Mouse (Mus musculus) midbrain, embryonic 14.5 days (tissue): ENCODE measurements around the gene Foxn1. TPM values are rescaled to one million over a fixed set of nuclear protein-coding genes. Genes with fewer than 3 reads are reported as not detected.
A peak's percentile ranks its signal among the peaks of the same experiment; 100 is the strongest.

Experiments used
- ATAC-seq: fragments of 200-750 bp; cut with Nextera tagmentation; 2 replicates; pipeline ENCODE4 v1.8.0; 2017; ENCODE audit warnings: moderate number of reproducible peaks, moderate library complexity; ENCODE audit not compliant: low FRiP score, low TSS enrichment
- DNase-seq: peaks from one replicate; pipeline ENCODE4 v3.0.0-alpha.2; 2015
- H3K27ac ChIP-seq: fragments of 300-500 bp; sonication (generic); replicated peaks from 2 replicates; pipeline ENCODE4 v1.5.1; 2014; ENCODE audit warnings: mild to moderate bottlenecking, low read depth, low read length, moderate library complexity
- H3K27me3 ChIP-seq: fragments of 300-500 bp; sonication (generic); 2 replicates; pipeline ENCODE4 v1.6.1; 2014; ENCODE audit warnings: low read length, control low read depth, mixed read lengths; ENCODE audit not compliant: control insufficient read depth, insufficient read depth
- H3K36me3 ChIP-seq: fragments of 300-500 bp; sonication (generic); 2 replicates; pipeline ENCODE4 v1.6.1; 2014; ENCODE audit warnings: low read length, control low read depth; ENCODE audit not compliant: control insufficient read depth, insufficient read depth
- H3K4me1 ChIP-seq: fragments of 300-500 bp; sonication (generic); 2 replicates; pipeline ENCODE4 v1.6.1; 2014; ENCODE audit warnings: mild to moderate bottlenecking, antibody characterized with exemption, low read length, control low read depth; ENCODE audit not compliant: control insufficient read depth, insufficient read depth
- H3K4me2 ChIP-seq: fragments of 300-500 bp; sonication (generic); 2 replicates; pipeline ENCODE4 v1.6.1; 2014; ENCODE audit warnings: mild to moderate bottlenecking, low read length, moderate library complexity
- H3K4me3 ChIP-seq: fragments of 300-500 bp; sonication (generic); replicated peaks from 2 replicates; pipeline ENCODE4 v1.5.1; 2014; ENCODE audit warnings: low read depth, low read length
- H3K9ac ChIP-seq: fragments of 300-500 bp; sonication (generic); replicated peaks from 2 replicates; pipeline ENCODE4 v1.6.1; 2014; ENCODE audit warnings: mild to moderate bottlenecking, low read length, moderate library complexity
- H3K9me3 ChIP-seq: fragments of 300-500 bp; sonication (generic); 2 replicates; pipeline ENCODE4 v1.6.1; 2016; ENCODE audit warnings: low read length, control low read depth, mixed read lengths; ENCODE audit not compliant: control insufficient read depth
- WGBS: fragments of 180-500 bp; shearing (Covaris S2); extraction: QIAGEN DNeasy Blood & Tissue Kit; methylation state at CpG from one replicate; pipeline ENCODE4 v1.1.7; 2014; 5-methylcytosine and 5-hydroxymethylcytosine counted together
- polyA plus RNA-seq: library from polyadenylated mRNA; unstranded; fragments of >200 nt; fragmentation: Nextera tagmentation; extraction: Ambion mirVana; gene quantifications from 2 replicates; pipeline ENCODE4 v1.2.1, GENCODE M21; 2014

Foxn1 gene
- polyA plus RNA-seq, 1 experiment from 2014 or later, result not detected

DNA sequence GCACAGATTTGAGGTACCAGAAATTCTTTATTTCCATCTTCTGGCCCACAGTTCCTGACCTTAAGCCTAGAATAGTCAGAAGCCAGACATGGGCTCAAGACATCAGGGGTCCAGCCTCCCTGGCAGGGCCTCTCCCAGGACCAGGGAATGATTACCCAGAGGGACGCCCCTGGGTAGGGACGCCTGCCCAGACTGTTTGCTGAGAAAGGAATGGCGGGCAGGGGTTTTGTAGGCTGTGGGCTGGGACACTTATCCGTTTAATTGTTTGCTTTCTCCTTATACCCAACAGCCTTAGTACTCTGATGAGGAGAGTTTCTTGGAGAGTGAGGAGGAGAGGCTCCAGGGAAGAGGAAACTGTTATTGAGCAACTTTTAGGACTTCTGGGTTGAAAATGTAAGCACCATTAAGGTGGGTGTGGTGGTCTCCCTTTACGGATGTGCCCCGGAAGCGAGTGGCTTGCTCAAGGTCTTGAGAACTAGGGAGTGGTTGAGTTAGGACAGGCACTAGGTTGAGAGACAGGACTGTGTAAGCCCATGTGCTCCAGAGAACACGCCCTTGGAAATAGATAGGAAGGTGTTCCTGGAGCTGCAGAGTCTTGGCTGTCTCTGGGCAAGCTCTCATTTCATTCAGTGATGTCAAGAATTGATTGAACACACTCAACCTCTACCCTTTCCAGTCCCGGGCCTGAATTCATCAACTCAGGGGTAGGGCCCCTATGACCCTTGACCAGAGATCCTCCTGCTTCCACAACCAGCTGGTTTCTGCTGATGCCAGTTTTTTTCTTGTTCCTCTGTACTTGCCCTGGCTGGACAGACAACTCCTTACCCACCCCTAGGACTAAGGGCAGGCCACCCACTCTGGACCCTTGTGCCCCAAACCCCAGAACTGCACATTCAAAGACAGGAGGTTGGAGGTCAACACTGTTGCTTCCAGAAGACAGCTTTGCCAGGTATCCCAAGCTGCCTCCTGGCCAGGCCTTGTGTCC, 22.2 kb upstream of the Foxn1 start:
- H3K27ac ChIP-seq, result no peak overlapping the region
- H3K4me2 ChIP-seq, result no peak overlapping the region
- no peaks in the 10 kb centered on the region for H3K4me1 ChIP-seq
- H3K36me3 ChIP-seq, result no peaks in the 10 kb centered on the region
- H3K27me3 ChIP-seq, result no peaks in the 10 kb centered on the region
- H3K9me3 ChIP-seq, result no peaks in the 10 kb centered on the region
- DNase-seq, result no peak
- no peak overlapping the region for H3K4me3 ChIP-seq
- ATAC-seq, result no peak
- H3K9ac ChIP-seq, result no peak overlapping the region
- WGBS, result 82% methylated on average over 9 of the region's 9 CpGs

DNA sequence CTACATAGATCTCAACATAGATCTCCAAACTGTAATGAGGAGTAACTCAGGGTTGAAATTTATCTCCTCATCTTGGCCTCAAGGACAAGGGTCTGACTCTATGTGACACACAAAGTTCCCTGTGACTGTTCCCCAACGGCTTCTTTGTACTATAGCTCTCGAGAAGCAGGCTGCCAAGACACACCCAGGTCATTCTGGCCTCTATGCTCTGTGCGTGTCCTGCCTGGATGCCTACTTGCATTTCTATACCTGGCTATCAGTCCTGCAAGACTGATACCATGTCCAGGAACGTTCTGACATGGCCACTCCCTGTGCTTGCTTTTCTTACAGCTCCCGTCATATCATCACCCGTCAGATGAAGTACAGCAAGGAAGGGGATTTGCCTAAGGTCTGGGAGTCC, 15.7 kb upstream of the Foxn1 start:
- DNase-seq (no peak), ATAC-seq (no peak)
- Histone ChIP-seq H3K27me3 (no peaks in the 10 kb centered on the region), H3K4me3 (no peak overlapping the region), H3K36me3 (no peaks in the 10 kb centered on the region), H3K4me1 (0 out of 2 replicates have a peak, but pooled peaks cover 5% of the 10 kb centered on the region), H3K9ac (no peak overlapping the region), H3K4me2 (no peak overlapping the region), H3K9me3 (no peaks in the 10 kb centered on the region), H3K27ac (no peak overlapping the region)
- 75% methylated on average over 6 of the region's 6 CpGs for WGBS

DNA sequence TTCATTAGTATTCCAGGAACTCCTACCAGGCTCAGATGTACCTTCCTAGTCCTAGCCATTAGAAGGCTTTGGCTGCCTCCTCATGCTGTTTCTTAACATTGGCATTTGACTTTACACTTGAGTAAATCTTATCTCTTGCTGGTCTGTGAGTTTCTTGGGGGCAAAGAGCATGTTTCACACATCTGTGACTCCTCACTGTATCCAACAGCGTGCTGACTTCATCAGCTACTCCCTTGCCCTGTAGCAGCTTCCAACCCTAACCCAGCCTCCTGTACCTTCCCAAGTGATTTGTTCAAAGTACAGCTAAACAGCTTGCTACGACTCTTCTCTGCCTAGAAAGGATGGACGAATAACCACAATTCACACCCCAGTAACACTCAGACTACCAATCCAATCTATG, 15.1 kb upstream of the Foxn1 start:
- Histone ChIP-seq H3K4me1 (0 out of 2 replicates have a peak, but pooled peaks cover 7% of the 10 kb centered on the region), H3K36me3 (no peaks in the 10 kb centered on the region), H3K4me2 (no peak overlapping the region), H3K4me3 (no peak overlapping the region), H3K9ac (no peak overlapping the region), H3K27me3 (no peaks in the 10 kb centered on the region), H3K9me3 (no peaks in the 10 kb centered on the region), H3K27ac (no peak overlapping the region)
- 78% methylated on average over 3 of the region's 3 CpGs for WGBS
- ATAC-seq, result no peak
- no peak for DNase-seq

DNA sequence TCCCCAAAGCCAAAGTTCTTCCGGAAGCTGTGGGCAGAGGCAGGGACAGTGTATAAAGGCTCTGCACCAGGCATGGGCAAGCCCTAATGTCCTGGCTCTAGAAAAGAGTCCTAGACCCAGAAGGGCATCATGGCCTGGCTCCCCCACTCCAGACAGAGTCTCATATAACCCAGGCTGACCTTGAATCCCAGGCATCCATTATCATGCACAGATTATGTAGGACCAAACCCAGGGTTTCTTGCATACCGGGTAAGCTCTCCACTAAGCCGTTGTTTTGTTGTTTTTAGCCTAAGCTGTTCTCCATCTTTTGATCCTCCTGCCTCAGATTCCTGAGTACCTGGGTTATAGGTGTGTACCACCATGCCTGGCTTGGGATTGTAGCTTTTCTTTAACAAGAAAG, 14.6 kb upstream of the Foxn1 start:
- H3K27ac ChIP-seq, result no peak overlapping the region
- ATAC-seq (no peak), DNase-seq (no peak)
- no peak overlapping the region for H3K4me2 ChIP-seq
- 67% methylated on average over 3 of the region's 3 CpGs for WGBS
- H3K4me3 ChIP-seq, result no peak overlapping the region
- no peaks in the 10 kb centered on the region for H3K36me3 ChIP-seq
- 0 out of 2 replicates have a peak, but pooled peaks cover 7% of the 10 kb centered on the region for H3K4me1 ChIP-seq
- no peak overlapping the region for H3K9ac ChIP-seq
- no peaks in the 10 kb centered on the region for H3K9me3 ChIP-seq
- no peaks in the 10 kb centered on the region for H3K27me3 ChIP-seq

DNA sequence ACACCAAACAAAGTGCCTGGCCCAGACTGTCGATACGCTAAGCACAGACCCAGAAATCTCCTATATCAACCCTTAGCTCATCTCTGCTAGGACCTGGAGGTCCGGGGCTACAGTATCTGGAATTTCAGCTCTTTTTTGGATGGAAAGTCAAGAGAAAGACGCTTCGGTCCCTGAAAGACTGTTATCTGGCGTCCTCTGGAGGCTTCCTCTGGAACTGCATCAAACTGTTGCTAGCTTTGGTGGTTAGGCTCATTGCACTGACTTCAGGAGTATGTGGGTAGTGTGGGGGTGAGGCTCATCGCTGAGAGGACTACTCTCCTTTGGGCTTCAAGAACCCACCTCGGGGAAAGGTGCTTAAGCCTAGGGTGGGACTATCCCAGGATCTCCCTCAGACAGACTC, 13.3 kb upstream of the Foxn1 start:
- H3K9ac ChIP-seq, result no peak overlapping the region
- peak; percentile 84 for DNase-seq
- no peak for ATAC-seq
- H3K27ac ChIP-seq, result no peak overlapping the region
- no peaks in the 10 kb centered on the region for H3K27me3 ChIP-seq
- 17% methylated on average over 8 of the region's 8 CpGs for WGBS
- no peaks in the 10 kb centered on the region for H3K9me3 ChIP-seq
- H3K36me3 ChIP-seq, result no peaks in the 10 kb centered on the region
- no peak overlapping the region for H3K4me3 ChIP-seq
- 0 out of 2 replicates have a peak, but pooled peaks cover 7% of the 10 kb centered on the region for H3K4me1 ChIP-seq
- no peak overlapping the region for H3K4me2 ChIP-seq

DNA sequence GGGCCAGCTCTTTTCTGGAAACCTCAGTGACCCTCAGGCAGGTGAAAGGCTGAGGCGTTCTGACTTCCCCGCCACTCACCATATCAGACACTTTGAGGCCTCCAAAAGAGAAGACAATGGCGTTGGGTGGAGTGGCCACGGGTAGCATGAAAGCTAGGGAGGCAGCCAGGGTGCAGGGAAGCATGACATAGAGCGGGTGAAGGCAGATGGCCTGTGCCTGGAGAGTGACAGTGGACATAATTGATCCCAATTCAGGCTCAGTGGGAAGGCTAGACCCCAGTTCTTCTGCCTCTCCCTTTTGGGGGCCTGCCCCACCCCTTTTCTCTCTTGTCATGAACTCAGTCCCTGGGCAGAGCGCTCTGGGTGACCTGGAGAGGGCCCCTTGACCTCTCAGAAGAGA, 11.9 kb upstream of the Foxn1 start:
- no peak for ATAC-seq
- H3K4me1 ChIP-seq, result 0 out of 2 replicates have a peak, but pooled peaks cover 7% of the 10 kb centered on the region
- no peak overlapping the region for H3K4me3 ChIP-seq
- H3K27me3 ChIP-seq, result no peaks in the 10 kb centered on the region
- no peak overlapping the region for H3K4me2 ChIP-seq
- no peak overlapping the region for H3K9ac ChIP-seq
- H3K9me3 ChIP-seq, result no peaks in the 10 kb centered on the region
- no peaks in the 10 kb centered on the region for H3K36me3 ChIP-seq
- DNase-seq, result no peak
- WGBS, result 43% methylated on average over 6 of the region's 6 CpGs
- H3K27ac ChIP-seq, result no peak overlapping the region

DNA sequence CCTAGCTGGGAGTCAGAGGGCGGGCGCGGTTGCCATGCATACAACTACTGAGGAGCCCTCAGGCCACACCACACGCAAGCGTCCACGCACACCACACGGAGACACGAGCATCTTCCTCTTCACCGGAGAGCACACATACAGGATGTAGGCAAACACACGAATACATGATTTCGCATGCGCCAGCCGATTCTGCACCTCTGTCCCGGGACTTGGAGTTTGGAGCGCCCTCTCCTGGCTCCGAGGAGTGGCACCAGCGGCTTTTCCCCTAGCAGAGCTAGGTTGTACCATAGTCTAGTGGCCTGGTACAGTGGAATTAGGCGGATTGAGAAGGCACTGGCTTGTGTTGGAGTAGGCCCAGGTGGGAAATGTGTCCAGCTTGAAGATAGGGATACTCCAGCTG, 11.0 kb upstream of the Foxn1 start:
- Histone ChIP-seq H3K36me3 (no peaks in the 10 kb centered on the region), H3K4me1 (0 out of 2 replicates have a peak, but pooled peaks cover 7% of the 10 kb centered on the region), H3K27ac (no peak overlapping the region), H3K9ac (peak overlapping the region; percentile 16; the same call in 1 of the 2 replicates), H3K9me3 (no peaks in the 10 kb centered on the region), H3K27me3 (no peaks in the 10 kb centered on the region), H3K4me3 (peak overlapping the region; percentile 19), H3K4me2 (peak overlapping the region; percentile 54)
- DNase-seq, result peak; percentile 90
- WGBS, result 7% methylated on average over 18 of the region's 18 CpGs
- ATAC-seq, result no peak

DNA sequence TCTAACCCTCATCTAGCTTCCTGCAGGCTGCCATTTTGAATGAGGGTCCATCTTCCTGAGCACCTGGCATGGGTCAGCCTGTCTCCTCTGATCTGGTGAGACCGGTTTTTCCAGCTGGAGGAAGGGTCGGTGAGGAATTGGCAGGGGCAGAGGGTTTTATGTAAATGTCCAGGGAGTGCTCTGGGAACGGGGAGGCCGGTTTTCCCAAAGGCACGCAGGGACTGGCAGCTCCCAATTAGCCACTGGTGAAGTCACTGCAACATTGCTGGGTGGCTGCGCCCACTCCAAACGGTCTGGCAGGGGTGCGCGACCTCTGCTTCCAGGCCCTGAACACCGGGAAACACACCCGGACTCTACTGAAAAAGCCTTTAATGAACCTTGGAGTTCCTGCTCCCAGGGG, 10.6 kb upstream of the Foxn1 start:
- Histone ChIP-seq H3K4me1 (0 out of 2 replicates have a peak, but pooled peaks cover 7% of the 10 kb centered on the region), H3K27ac (no peak overlapping the region), H3K27me3 (no peaks in the 10 kb centered on the region), H3K4me3 (peak overlapping the region; percentile 19), H3K9me3 (no peaks in the 10 kb centered on the region), H3K4me2 (peak overlapping the region; percentile 54), H3K9ac (peak overlapping the region; percentile 16; the same call in 1 of the 2 replicates), H3K36me3 (no peaks in the 10 kb centered on the region)
- ATAC-seq, result no peak
- no peak for DNase-seq
- WGBS, result 42% methylated on average over 11 of the region's 11 CpGs

DNA sequence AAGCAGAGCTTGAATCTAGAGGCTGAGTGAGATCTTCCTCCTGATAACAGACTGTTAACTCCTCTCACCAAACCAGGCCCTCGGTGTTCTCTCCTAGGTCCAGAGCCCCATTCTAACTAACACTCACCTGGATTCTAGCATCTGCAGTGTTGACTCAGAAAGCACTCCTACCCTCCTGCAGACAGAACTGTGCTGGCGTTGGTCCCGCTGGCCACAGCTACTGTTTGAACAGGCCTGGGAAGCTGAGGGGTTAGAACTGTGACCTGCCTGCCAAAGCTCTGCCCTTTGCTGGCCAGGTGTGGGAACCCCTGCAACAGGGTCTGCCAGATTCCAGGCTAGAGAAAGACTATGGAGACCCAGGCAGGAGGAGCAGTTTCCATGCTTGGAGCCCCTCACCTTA, 6.4 kb upstream of the Foxn1 start:
- WGBS, result 86% methylated on average over 3 of the region's 3 CpGs
- H3K9me3 ChIP-seq, result no peaks in the 10 kb centered on the region
- no peak overlapping the region for H3K4me2 ChIP-seq
- H3K27ac ChIP-seq, result no peak overlapping the region
- ATAC-seq (no peak), DNase-seq (no peak)
- H3K27me3 ChIP-seq, result no peaks in the 10 kb centered on the region
- no peak overlapping the region for H3K4me3 ChIP-seq
- no peak overlapping the region for H3K9ac ChIP-seq
- 0 out of 2 replicates have a peak, but pooled peaks cover 7% of the 10 kb centered on the region for H3K4me1 ChIP-seq
- no peaks in the 10 kb centered on the region for H3K36me3 ChIP-seq
